In genomic region chr2:134275881-134276280, GRCm38 (mm10) we compare ENCODE assay signal across 21 mouse cellular contexts.
DNase-seq lines count a peak whose midpoint lies in the region; ATAC-seq and TF ChIP-seq lines count a peak whose summit lies in the region.
"Had no signal": no experiment of that assay in that cellular context is flagged by ENCODE, and none has a peak within 500 bp of the region (broad histone marks: within the 10 kb centered on the region; RNA-seq: fewer than 3 reads in every experiment).

No protein-coding gene starts in this region.

- peak; percentile 10 for DNase-seq in heart, postnatal 0 days (ENCODE audit: low spot score)
- DNase-seq in kidney, postnatal 14 days = peak; percentile 1
- no peak for DNase-seq in kidney, adult 9 months
- DNase-seq in 3T3-L1 (ENCODE audit: low read depth, low spot score) = peak; percentile 51
- DNase-seq in Muller cell, postnatal 12 days (ENCODE audit: inconsistent ontology term) = peak; percentile 86
- no peak for DNase-seq in cerebellum, adult 18-20 months
- DNase-seq in B cell, adult 2 months = no peak
- DNase-seq: adrenal gland, postnatal 14 days; cerebellum, adult 2 months; cerebellum, postnatal 10 days; embryo, embryonic 11 days; gastrocnemius, postnatal 36 days had no signal

- no peaks in the 10 kb centered on the region for H3K4me1 ChIP-seq in heart, postnatal 0 days (ENCODE audit: control insufficient read depth, insufficient read depth)
- no peaks in the 10 kb centered on the region for H3K4me1 ChIP-seq in heart, embryonic 12.5 days (replicated peaks)
- H3K4me1 ChIP-seq: embryonic facial prominence, embryonic 12.5 days; forebrain, embryonic 13.5 days; hindbrain, embryonic 12.5 days had no signal

- H3K4me2 ChIP-seq in heart, postnatal 0 days (ENCODE audit: low read depth, low read length) = no peak overlapping the region
- H3K4me2 ChIP-seq in heart, embryonic 12.5 days = no peak overlapping the region
- H3K4me2 ChIP-seq: embryonic facial prominence, embryonic 12.5 days; forebrain, embryonic 13.5 days; hindbrain, embryonic 12.5 days had no signal

- H3K9ac ChIP-seq in heart, postnatal 0 days (replicated peaks; ENCODE audit: low read depth, low read length) = no peak overlapping the region
- H3K9ac ChIP-seq in heart, embryonic 12.5 days = no peak overlapping the region
- H3K9ac ChIP-seq: embryonic facial prominence, embryonic 12.5 days; forebrain, embryonic 13.5 days; hindbrain, embryonic 12.5 days had no signal

- WGBS in heart, postnatal 0 days = 26% methylated on average over 3 of the region's 3 CpGs
- 51% methylated on average over 3 of the region's 3 CpGs for WGBS in heart, embryonic 12.5 days

- H3K9me3 ChIP-seq in heart, postnatal 0 days (replicated peaks; ENCODE audit: control insufficient read depth, low read length) = no peaks in the 10 kb centered on the region
- H3K9me3 ChIP-seq in heart, embryonic 12.5 days (replicated peaks) = no peaks in the 10 kb centered on the region
- H3K9me3 ChIP-seq: embryonic facial prominence, embryonic 12.5 days; forebrain, embryonic 13.5 days; hindbrain, embryonic 12.5 days had no signal

- no peak for ATAC-seq in heart, postnatal 0 days (ENCODE audit: insufficient read depth, low read depth)
- no peak for ATAC-seq in heart, embryonic 12.5 days (ENCODE audit: insufficient number of reproducible peaks, low FRiP score)
- ATAC-seq: activated CD4-positive, CD25-positive, alpha-beta regulatory T cell, adult 4 months; forebrain, embryonic 13.5 days; hindbrain, embryonic 16.5 days; inflammation-experienced regulatory T-cells, adult 6 months; intestine, postnatal 0 days; Patski had no signal

- no peak for TF ChIP-seq CTCF in heart, postnatal 0 days (IDR thresholded peaks at IDR 0.05; ENCODE audit: low read depth)

- no peaks in the 10 kb centered on the region for H3K36me3 ChIP-seq in heart, postnatal 0 days (replicated peaks; ENCODE audit: control insufficient read depth, insufficient read depth, low read length)
- H3K36me3 ChIP-seq in heart, embryonic 12.5 days = no peaks in the 10 kb centered on the region
- H3K36me3 ChIP-seq: embryonic facial prominence, embryonic 12.5 days; hindbrain, embryonic 12.5 days had no signal

- no peak overlapping the region for H3K4me3 ChIP-seq in heart, postnatal 0 days (ENCODE audit: low read depth, low read length)
- no peak overlapping the region for H3K4me3 ChIP-seq in heart, embryonic 12.5 days
- H3K4me3 ChIP-seq: embryonic facial prominence, embryonic 12.5 days; forebrain, embryonic 13.5 days; hindbrain, embryonic 12.5 days had no signal

- no peak overlapping the region for H3K27ac ChIP-seq in heart, postnatal 0 days (ENCODE audit: low read depth)
- no peak overlapping the region for H3K27ac ChIP-seq in heart, embryonic 12.5 days (ENCODE audit: poor library complexity, severe bottlenecking)
- H3K27ac ChIP-seq: embryonic facial prominence, embryonic 12.5 days; forebrain, embryonic 13.5 days; hindbrain, embryonic 12.5 days had no signal

- peak; percentile 46; the same call in 1 of the 2 replicates for TF ChIP-seq EP300 in heart, postnatal 0 days (IDR thresholded peaks at IDR 0.05; ENCODE audit: low read depth)

- no peaks in the 10 kb centered on the region for H3K27me3 ChIP-seq in heart, postnatal 0 days (ENCODE audit: control insufficient read depth, insufficient read depth, low read length)
- H3K27me3 ChIP-seq in heart, embryonic 12.5 days (replicated peaks) = no peaks in the 10 kb centered on the region
- H3K27me3 ChIP-seq: embryonic facial prominence, embryonic 12.5 days; forebrain, embryonic 13.5 days; hindbrain, embryonic 12.5 days; Patski had no signal

Comparison
In these comparisons a context has a peak if more than half of its experiments do, and no peak if none do; other contexts are left out.
1. DNase-seq: peak in heart, postnatal 0 days (single experiment), kidney, postnatal 14 days (single experiment), 3T3-L1 (single experiment) and Muller cell, postnatal 12 days (single experiment); none in kidney, adult 9 months (single experiment), cerebellum, adult 18-20 months (0 of 2) and B cell, adult 2 months (0 of 2).